Mouse (Mus musculus): ENCODE data around the gene Prelid1.
A peak's percentile ranks its signal among the peaks of the same experiment; 100 is the strongest.

Gene Prelid1

GRCm38 (mm10) chr13:55332331-55332730 lies 12.0 kb downstream of the Prelid1 start:
- DNase-seq (ENCODE audit: low read depth), result no peak

- no peak for DNase-seq (ENCODE audit: low read depth)
Measured at GRCm38 (mm10) chr13:55335701-55336100, 15.4 kb downstream of the Prelid1 start.

GRCm38 (mm10) chr13:55337341-55337975 lies 17.2 kb downstream of the Prelid1 start:
- no peak for DNase-seq (ENCODE audit: low read depth)

GRCm38 (mm10) chr13:55338131-55339054 lies 18.1 kb downstream of the Prelid1 start:
- no peak for DNase-seq (ENCODE audit: low read depth)

- no peak for DNase-seq (ENCODE audit: low read depth)
Measured at GRCm38 (mm10) chr13:55339259-55339658, 19.0 kb downstream of the Prelid1 start.

- DNase-seq (ENCODE audit: low read depth), result no peak
Measured at GRCm38 (mm10) chr13:55342469-55342868, 22.2 kb downstream of the Prelid1 start.

- no peak for DNase-seq (ENCODE audit: low read depth)
Measured at GRCm38 (mm10) chr13:55344286-55344685, 24.0 kb downstream of the Prelid1 start.

- no peak for DNase-seq (ENCODE audit: low read depth)
Measured at GRCm38 (mm10) chr13:55346745-55347144, 26.4 kb downstream of the Prelid1 start.

- DNase-seq (ENCODE audit: low read depth), result no peak
Measured at GRCm38 (mm10) chr13:55361145-55361544, 40.8 kb downstream of the Prelid1 start.

GRCm38 (mm10) chr13:55361974-55362452 lies 41.7 kb downstream of the Prelid1 start:
- no peak for DNase-seq (ENCODE audit: low read depth)

- DNase-seq (ENCODE audit: low read depth), result peak; percentile 94
Measured at GRCm38 (mm10) chr13:55362453-55363060, 42.3 kb downstream of the Prelid1 start, which contains the start of gene Lman2. Gene Lman2 (minus strand): TSS chr13:55362783.

- no peak for DNase-seq (ENCODE audit: low read depth)
Measured at GRCm38 (mm10) chr13:55368401-55368800, 48.1 kb downstream of the Prelid1 start.

- peak; percentile 85 for DNase-seq (ENCODE audit: low read depth)
Measured at GRCm38 (mm10) chr13:55369531-55370114, 49.3 kb downstream of the Prelid1 start, which contains the start of gene Rgs14. Gene Rgs14 (plus strand): TSS chr13:55369732.

- DNase-seq (ENCODE audit: low read depth), result no peak
Measured at GRCm38 (mm10) chr13:55370234-55370633, 49.9 kb downstream of the Prelid1 start.

GRCm38 (mm10) chr13:55371007-55371681 lies 50.8 kb downstream of the Prelid1 start:
- DNase-seq (ENCODE audit: low read depth), result no peak

- DNase-seq (ENCODE audit: low read depth), result no peak
Measured at GRCm38 (mm10) chr13:55371740-55372139, 51.4 kb downstream of the Prelid1 start.

GRCm38 (mm10) chr13:55374206-55374924 lies 54.1 kb downstream of the Prelid1 start:
- DNase-seq (ENCODE audit: low read depth), result no peak

All from naive thymus-derived CD4-positive, alpha-beta T cell, adult 2 months (primary cell).